Mouse (Mus musculus) central nervous system, embryonic 14 days (tissue): ENCODE results near the gene Cebpa. TPM values are rescaled to one million over a fixed set of nuclear protein-coding genes. Genes with fewer than 3 reads are reported as not detected.

Experiments
- polyA plus RNA-seq: library from polyadenylated mRNA; depleted of rRNA; stranded (reverse); fragments of >200 nt; gene quantifications from 2 replicates; pipeline ENCODE4 v1.2.3, GENCODE M21; 2012; rRNA removed

Gene Cebpa
- polyA plus RNA-seq: 2.0 and 3.7 TPM in 2 replicates

DNA sequence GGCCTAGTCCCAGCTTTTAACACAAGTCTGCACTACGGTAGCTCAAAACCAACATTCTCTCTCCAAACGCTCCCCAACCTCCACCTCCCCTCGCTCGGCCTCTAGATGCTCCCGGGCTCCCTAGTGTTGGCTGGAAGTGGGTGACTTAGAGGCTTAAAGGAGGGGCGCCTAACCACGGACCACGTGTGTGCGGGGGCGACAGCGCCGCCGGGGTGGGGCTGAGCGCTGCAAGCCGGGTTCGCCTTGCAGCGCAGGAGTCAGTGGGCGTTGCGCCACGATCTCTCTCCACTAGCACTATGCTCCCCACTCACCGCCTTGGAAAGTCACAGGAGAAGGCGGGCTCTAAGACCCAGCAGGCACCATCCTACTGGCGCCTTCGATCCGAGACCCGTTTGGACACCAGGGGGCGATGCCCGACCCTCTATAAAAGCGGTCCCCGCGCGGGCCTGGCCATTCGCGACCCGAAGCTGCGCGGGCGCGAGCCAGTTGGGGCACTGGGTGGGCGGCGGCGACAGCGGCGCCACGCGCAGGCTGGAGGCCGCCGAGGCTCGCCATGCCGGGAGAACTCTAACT is at the start of gene Cebpa:
TSS of gene Cebpa (plus strand) at position 453 of the 573 bp plus-strand sequence.

Other genes starting within 250 kb of the Cebpa start
- gene Pepd, start 206.9 kb upstream of the Cebpa start, polyA plus RNA-seq: 42.1 and 45.2 TPM in 2 replicates
- gene Cebpg, start 62.7 kb upstream of the Cebpa start, polyA plus RNA-seq: 28.6 and 34.1 TPM in 2 replicates
- 7.6 and 7.9 TPM in 2 replicates for gene Slc7a10, start 67.1 kb downstream of the Cebpa start, polyA plus RNA-seq
- gene Lrp3, start 96.2 kb downstream of the Cebpa start, polyA plus RNA-seq: 86.4 and 92.5 TPM in 2 replicates
- gene Gpatch1, start 199.1 kb downstream of the Cebpa start, polyA plus RNA-seq: 16.8 and 18.1 TPM in 2 replicates
- 1.6 and 2.4 TPM in 2 replicates for gene Rhpn2, start 214.9 kb downstream of the Cebpa start, polyA plus RNA-seq